Mouse (Mus musculus) kidney, adult 11 months (tissue): ENCODE measurements around the gene Vmn1r195.
"Not testable (repeated sequence)": the region's sequence is repeated elsewhere in the genome, so short reads cannot be mapped to it uniquely, and the experiment has no call there.

Source experiments
- DNase-seq: peaks from one replicate; pipeline ENCODE4 v3.0.0; 2022

Gene Vmn1r195

DNA sequence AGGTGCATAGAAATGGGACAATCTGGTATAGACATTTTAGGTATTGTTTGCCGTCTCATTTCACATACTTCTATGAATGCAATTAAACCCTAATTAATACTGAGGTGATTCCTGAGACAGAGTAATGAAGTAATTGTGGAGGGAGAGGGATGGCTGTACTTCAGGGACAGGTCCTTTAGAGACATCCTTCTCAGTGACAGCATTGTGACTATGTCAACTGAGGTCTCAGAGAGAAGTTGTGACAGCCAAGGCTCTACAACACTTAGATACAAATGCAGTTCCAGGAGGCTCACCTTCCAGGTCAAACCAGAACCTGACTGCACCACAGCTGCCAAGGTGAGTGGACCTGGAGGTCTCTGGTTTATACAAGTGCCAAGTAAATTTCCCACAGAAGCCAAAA, at the start of gene Vmn1r195:
TSS of gene Vmn1r195 (plus strand) at position 301 of the 400 bp plus-strand sequence.
- DNase-seq: not testable (repeated sequence)

GRCm38 (mm10) chr13:22223060-22223459, 47.3 kb upstream of the Vmn1r195 start, which contains the start of gene Vmn1r193:
Vmn1r193 (minus strand) TSS chr13:22223160.
- DNase-seq: not testable (repeated sequence)

- no peak for DNase-seq
Observed at GRCm38 (mm10) chr13:22243915-22244314, 26.4 kb upstream of the Vmn1r195 start, which contains the start of gene Vmn1r194. Vmn1r194 (plus strand) TSS chr13:22244215.

DNA sequence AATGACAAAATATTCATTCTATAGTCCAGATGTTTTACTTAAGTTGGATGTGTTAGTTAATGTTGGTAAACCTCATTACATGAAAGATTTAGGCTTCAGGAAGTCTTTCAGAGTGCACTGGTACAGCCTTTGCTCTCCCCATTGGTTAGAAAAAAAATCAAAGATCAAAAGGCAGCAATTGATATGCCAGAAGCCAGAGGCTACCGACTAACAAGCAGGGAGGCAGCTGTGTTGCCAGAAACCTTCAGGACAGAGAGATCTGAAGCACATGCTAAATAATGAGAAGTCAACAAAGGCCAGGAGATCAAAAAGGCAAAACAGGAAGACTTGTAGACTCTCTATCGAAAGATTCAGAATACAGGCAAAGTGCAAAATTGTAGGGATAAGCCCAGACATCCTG, 1.4 kb downstream of the Vmn1r195 start:
- DNase-seq: no peak

- no peak for DNase-seq
Observed at GRCm38 (mm10) chr13:22284578-22284977, 14.3 kb downstream of the Vmn1r195 start.

GRCm38 (mm10) chr13:22289620-22290019, 19.3 kb downstream of the Vmn1r195 start, which contains the start of gene Vmn1r196:
Vmn1r196 (plus strand) TSS chr13:22289920.
- no peak for DNase-seq

- DNase-seq: not testable (repeated sequence)
Observed at GRCm38 (mm10) chr13:22308075-22308474, 37.8 kb downstream of the Vmn1r195 start.

DNA sequence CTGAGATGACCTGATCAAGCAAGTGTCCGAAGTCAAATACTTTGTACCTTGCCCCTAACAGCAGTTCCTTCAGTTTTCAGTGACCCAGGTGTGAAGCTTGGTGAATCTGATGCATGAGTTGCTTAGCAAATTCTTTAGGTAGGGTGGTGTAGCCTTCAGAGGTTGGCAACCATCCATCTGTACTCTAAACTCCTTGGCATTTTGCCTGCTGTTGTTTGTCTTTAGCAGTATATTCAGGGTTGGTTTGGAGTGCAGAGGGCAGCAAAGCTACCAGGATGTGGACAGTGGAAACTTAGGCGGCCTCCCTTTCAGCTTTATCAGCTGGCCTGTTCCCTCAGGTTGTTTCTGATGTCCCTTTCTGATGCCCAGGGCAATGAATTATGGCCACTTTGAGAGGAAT, 45.0 kb downstream of the Vmn1r195 start:
- DNase-seq: peak; percentile 18

DNA sequence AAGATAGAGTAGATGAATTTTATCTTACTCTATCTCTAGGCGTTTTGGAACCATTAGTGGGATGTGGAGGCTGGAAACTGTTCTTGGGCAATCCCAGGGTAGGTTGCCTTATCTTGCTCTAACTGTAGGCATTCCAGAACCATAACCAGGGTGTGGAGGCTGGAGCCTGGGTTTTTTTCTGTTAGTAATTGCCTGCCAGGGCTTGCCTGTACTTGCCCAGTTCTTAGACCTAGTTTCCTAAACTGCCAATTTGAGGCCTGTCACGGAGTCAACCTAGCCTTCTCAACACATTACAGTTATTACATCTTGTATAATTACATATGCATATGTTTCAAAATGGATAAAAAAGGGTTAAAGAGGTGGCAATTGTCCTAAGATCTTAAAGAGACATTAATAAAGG, 47.0 kb downstream of the Vmn1r195 start:
- DNase-seq: no peak

DNA sequence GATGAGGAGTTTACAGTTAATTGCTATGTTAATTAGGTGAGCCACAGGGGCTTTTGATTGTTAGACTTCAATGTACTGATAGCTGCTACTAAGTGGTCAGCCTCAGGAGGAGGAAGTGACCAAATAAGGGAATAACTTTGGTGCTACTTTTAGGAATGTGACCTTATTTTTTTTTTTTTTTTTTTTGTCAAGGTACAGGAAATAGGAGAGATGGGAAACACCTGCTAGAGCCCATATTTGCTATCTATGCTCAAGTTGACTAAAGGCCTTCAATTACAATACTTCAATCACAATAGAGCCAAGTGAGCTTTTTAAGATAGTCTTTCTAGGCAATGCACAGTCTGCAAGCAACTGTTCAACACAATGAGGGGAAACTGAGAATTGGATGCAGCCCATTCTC, 49.8 kb downstream of the Vmn1r195 start:
- DNase-seq: no peak

DNA sequence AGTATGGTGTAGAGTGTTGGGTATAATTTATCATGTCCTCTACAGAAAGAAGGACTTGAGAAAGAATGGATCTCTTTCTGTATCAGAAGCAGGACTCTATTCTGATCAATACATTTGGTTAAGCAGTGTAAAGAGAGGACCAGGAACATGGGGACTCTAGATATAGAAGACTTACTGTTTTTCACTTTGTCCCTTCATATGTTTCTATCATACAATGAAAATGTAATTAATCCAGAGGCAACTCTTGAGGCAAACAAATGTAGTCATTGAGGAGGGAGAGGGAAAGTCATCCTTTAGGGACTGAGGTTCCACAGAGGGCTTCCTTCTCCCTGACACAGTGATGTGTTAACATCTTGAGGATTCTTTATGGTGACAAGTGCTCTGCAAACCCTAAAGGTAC, 54.0 kb downstream of the Vmn1r195 start, which contains the start of gene Vmn1r197:
TSS of gene Vmn1r197 (plus strand) at position 301 of the 400 bp plus-strand sequence.
- DNase-seq: no peak
